Mouse (Mus musculus) heart, adult 9 months (tissue): ENCODE measurements at regions not wholly inside any gene's neighbourhood (a gene's known extent, or its start where the extent isn't known, plus 50 kb on each side); places are given as distances from the start of the nearest gene placed in this dataset.

Experiments
- DNase-seq, 2 experiments: peaks; one replicate each; pipeline ENCODE4 v3.0.0; 2022; ENCODE audit warnings: low spot score in 2 of 2

DNA sequence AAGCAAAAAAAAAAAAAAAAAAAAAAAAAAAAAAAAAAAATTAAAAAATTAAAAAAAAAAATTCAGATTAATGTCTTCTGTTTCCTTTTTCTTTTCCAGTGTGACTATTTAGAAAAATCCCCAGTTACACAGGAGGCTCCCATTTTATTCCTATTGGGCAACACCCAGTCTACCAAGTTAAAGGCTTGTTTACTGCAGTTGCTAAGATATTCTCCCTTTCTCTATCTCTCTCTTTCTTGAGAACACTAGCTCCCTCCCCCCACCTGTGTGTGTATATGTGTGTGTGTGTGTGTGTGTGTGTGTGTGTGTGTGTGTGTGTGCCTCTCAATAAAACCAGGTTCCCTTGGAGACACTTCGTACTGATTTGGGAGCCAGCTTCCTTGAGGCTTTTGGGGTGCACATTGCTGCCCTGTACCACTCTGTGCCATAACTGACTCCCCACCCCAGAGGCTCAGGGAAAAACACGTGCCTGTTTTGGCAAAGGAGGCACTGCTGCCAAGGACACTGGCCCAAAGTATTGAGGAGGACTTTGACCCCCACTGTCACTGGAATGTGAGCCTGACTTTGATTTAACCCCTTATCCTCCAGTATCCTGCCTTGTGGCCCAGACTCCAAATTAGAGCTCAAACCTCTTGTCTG, 50.3 kb downstream of the Anapc15-ps start:
- DNase-seq: peak in 1 of 2 experiments; percentile 27

DNA sequence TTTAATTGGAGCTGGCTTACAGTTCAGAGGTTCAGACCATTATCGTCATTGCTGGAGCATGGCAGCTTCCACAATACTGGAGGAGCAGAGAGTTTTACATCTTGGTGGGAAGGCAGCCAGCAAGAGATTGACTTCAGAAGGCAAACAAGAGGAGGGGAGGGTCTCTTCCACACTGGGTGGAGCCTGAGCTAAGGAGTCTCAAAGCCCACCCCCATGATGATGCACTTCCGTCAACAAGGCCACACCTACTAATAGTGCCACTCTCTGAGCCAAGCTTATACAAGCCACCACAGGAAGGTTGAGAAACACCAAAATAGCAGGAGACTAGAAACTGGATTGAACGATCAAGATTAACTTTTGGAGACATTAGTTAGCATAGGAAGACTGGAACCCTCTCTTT, 52.5 kb downstream of the Anapc15-ps start:
- DNase-seq: no peak

DNA sequence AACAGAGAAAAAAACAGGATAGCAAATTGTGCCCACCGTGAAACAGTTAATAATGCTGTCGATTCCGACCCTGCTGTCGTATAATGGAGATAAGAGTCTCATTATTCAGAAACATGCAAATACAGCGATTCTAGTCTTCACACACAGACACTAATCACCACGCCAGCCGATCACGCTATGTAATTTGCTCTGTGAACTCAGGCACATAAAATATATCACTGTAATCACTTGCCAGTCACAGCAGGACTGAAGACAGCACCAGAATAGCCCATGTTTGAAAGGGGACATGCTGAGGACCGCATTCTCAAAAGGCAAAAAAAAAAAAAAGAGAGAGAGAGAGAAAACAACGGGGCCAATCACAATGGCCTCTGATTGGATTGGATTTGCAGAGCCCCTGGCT, 53.6 kb downstream of the Anapc15-ps start:
- no peak for DNase-seq

DNA sequence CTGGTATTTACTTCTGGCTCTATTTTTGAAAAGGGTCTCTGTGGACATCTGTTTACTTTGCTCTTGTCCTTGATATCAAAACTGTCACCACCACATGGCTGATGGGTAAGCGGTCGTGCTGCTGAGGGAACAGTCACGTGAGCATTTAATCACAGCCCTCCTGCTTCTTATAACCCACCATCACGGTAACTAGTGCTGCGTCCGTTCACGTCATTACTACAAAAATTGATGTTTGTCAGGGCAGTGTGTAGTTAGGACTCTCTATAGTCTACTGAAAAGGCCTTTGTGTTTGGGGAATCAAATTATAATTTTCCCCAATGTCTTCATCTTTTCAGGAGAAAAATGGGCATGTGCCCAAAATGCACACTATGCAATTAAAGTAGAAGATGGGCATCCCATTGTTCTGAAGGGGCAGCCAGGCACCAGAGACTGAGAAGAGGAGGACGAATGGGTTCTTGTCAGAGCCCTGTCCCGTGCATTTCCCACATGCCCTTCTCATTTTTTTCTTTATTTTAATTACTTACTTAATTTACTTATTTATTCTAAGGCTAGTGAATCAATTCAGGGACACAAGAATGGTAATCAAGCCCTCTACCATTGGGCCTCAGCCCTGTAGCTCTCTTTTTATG, 54.6 kb upstream of the Nudt4 start:
- DNase-seq: no peak

DNA sequence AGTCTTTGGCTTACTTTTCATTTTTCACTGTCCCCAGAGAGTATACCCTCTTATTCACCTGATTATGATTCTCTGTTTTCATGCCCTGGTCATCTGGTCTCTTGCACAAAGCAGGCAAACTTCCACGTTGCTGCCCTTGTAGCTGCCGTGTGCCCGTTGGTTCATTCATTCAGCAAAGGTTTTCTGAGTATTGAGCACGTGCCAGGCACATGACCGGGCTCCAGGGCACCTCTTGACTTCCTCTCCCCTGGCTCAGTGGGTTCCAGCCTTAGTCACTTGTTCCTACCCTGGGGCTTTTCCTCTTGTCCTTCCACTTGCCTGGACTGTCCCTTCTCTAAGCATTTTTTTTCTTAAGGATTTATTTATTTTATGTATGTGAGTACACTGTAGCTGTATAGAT, 52.9 kb upstream of the Nudt4 start:
- DNase-seq: peak in 1 of 2 experiments; percentile 31

DNA sequence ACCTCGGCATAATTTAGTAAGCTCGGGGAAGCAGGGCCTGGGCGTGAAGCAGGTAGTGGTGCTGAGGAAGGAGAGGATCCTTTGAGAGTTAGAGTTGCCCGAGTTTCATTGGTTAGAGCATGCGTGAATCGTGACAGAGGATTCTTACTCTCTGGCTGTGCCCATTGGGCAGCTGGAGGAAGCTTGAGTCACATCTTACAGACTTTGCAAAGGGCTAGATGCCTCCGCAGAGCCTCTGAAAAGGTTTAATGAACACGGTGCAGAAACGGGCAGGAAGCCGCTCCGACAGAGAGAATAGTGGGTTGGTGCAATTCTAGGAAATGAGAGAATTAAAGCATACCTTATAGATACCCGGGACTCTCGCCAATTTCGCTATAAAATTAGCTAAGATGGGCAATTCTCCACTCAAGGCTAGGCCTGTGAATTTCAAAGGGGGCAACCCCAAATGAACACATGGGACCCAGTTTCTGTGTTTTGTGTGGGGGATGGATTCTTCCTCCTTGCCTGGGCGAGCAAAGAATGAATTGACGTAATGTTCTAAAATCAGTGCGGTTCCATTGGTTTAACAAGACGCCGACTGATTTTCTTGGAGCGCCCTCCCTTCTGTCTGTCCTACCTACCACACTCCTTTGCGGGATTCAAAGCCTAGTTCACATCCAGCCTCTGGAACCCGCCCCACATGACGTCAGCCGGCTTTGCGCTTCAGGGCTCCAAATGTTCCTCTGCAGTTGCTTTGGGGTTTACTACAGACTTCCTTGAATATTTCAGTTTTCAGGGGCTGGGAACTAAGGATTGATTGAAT, 52.1 kb upstream of the Nudt4 start:
- DNase-seq: no peak
